Mouse (Mus musculus): ENCODE results near the gene Higd1c.
"Not testable (repeated sequence)": the region's sequence is repeated elsewhere in the genome, so short reads cannot be mapped to it uniquely, and the experiment has no call there.

Gene Higd1c

DNA sequence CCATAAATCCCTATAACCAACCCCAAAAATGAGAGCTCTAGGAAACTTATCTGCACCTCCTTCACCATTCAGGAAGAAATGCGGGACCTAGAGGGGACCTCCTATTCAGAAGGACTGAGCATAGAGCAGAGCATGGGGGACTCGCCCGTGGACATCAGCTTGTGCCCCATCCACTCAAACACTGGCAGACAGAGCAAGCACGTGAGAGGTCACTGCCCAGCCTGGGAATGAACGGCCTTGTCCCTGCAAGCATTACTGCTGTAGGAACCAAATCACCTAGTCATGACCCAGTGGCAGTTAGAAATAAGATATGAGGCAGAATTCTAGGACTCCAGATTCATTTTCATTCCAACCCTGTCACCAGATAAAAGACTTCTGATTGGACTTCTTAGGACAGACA is 47.4 kb downstream of the Higd1c start:
- DNase-seq (ENCODE audit: low spot score in 2 of 2): no peak

DNA sequence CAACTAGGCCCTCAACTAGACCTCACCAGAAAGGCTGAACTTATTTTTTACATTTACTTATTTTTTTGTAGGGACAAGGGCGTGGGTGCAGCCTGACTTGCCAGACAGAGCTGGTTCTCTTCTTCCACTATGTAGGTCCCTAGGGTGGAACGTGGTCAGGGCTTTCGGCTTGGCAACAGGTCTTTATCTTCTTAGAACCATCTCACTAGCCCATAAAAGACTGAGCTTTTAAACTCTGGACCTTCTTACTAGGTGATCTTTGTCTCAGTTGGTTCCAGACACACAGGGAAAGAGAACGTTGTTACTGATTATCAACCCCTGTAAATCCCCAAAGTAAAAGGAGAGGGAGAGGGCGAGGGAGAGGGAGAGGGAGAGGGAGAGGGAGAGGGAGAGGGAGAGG is 49.0 kb downstream of the Higd1c start:
- DNase-seq (ENCODE audit: low spot score in 2 of 2): no peak

DNA sequence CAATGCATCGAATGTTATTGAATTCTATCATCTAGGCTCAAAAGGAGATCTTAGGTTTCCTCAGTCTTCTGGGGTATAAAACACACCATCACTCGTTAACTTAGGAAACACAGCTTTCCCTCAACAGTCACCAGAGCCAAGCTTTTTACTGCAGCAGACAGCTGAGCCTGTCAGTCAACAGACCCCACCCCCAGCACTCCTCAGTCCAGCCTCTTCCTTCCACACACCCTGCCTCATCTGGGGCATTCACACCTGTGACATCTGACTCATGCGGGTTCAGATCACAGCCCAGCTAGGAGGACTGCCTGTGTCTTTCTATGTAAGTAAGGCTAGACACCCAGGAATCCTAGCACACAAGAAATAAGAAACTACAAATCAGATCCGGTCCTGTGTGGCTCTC is 49.7 kb downstream of the Higd1c start:
- DNase-seq (ENCODE audit: low spot score in 2 of 2): no peak

DNA sequence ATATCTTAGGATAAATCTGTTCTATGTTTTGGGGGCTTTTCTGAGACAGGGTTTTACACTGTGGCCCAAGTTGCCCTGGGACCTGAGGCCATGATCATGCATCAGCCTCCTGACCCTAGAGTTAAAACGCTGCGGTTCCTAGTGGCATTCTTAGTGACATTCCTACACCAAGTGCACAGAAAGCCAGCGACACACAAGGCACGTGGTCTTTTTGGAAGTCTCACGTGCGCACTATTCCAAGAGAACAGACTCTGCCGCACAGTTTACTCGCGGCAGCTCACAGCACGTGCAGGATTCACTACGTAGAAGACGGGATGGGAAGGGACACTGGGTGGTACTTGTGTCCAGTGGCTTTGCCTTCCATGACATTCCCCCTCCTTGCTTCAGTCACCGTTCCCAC is 50.6 kb downstream of the Higd1c start:
- DNase-seq (ENCODE audit: low spot score in 2 of 2): no peak

DNA sequence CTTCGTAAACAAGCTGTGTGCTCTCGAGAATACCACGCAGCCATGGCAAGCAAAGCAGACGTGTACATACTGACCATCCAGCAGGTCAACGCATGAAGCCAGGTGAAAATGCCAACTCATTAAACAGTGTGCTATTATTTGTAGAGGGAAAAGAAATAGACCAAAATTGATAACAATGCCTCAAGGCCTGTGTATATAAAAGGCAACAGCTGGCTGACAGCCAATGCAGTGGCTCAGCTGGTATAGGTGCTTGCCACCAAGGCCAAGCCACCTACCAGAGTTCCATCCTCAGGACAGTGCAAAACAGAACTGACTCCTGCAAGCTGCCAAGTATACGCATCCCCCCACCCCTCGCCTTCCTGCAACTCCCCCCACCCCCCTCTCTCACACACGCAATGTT is 51.3 kb downstream of the Higd1c start:
- no peak for DNase-seq (ENCODE audit: low spot score in 2 of 2)

DNA sequence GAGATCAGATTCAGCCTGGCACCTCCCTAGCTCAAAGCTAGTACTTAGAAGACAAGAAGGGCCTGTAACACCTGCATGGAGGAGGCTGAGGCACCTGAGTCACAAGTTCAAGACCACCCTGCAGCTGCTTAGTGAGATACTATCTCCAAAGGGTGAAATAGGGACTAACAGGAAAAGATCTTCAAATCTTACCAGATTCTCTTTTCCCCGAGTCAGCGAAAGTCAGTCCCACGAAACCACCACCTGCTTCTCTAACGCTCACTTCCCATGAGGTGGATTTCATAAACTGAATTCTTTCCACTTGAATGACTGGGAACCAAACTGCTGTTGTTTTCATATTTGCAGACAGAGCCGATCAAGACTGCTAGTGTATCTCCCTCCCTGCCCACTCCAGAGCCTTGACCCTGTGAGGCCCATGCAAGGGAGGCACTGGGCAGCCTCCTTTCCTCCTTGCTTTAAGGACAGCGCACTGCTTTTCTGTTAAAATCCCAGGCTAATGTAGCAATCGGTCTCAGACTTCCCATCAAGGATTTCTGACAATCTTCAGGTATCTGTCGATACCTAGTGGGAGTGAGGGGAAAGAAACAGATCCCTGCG is 53.6 kb downstream of the Higd1c start:
- DNase-seq (ENCODE audit: low spot score in 2 of 2): no peak

DNA sequence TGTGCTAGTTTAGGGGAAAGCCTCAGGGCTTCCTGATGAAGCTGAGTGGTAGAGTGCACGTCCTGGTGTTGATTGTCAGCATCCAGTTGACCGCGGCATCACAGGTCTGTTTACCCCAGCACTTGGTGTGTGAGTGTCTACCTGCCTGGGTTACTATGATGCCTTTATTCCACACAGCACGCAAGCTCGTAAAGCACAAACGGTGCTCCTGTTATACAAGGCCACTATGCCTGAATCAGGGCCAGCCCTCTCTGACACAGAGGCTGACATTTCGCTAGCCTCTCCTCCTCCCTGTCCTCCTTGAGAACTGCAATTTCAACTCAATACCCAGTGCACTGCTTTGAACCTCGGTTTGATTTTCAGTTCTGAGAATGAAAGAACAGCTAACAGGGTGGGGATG is 55.0 kb downstream of the Higd1c start:
- DNase-seq (ENCODE audit: low spot score in 2 of 2): no peak

DNA sequence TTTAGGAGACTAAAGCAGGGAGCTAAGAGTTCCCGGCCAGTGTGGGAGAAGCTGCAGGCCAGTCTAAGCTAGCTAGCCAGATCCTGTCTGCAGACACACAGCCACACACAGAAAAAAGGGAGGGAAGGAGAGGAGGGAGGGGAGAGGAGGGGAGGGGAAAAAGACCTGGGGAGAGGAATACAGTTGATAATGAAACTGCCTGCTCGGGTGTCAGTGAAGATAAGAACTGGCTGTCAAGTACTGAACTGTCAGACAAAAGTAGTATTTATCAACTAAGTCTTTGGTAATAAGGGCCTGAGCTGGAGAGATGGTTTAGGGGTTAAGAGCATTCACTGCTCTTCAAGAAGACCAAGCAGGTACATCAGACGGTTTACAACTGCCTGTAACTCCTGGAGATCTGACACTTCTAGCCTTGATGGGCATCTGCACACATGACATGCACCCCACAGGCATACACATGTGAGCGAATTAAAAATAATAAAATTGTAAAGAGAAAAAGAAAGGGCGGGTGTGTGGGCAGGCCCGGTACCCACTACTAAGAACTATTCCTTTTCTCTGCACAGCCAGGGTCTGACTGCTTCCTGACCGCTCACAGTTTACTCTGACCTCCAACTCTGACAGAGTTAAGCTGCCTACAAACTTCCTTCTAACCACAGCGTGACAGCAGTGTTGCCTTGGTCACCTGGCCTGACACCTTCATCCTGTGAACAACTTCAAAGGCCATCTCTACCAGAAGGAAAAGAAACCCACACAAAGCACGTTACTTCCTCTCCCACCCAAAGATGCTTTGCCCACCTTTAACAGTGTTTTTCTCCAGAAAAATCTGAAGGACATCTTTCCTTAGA is 55.8 kb downstream of the Higd1c start:
- DNase-seq (ENCODE audit: low spot score in 2 of 2): no peak

DNA sequence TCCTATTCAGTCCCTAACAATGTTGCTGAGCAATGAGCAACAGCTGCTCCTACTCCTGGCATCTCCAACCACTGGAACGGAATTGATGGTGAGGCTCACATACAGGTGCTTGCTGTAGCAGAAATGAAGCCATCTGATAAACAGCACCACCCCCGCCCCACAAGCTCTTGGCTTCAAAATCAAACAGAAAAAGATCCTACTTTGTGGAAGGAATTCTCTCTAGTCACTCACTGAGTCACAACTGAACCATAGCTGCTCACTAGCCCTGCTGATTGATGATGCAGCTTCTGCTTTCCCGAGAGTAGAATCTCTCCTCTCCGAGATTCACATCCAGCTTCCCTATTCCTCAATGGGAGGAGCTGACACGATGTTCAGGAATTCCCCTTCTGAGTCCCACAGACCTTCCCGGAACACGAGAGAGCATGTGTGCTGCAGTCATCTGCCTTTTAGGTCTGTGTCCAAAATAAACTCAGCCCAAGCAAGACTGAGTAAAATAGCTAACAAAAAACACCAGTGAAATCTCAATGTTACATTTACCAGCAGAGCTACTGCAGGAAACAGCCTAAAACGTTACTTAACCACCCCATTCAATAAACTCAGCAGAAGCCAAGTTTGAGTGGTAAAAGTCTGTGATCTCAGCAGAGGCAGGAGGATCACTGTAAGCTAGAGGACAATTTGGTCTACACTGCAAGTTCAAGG is 56.9 kb downstream of the Higd1c start:
- no peak for DNase-seq (ENCODE audit: low spot score in 2 of 2)

DNA sequence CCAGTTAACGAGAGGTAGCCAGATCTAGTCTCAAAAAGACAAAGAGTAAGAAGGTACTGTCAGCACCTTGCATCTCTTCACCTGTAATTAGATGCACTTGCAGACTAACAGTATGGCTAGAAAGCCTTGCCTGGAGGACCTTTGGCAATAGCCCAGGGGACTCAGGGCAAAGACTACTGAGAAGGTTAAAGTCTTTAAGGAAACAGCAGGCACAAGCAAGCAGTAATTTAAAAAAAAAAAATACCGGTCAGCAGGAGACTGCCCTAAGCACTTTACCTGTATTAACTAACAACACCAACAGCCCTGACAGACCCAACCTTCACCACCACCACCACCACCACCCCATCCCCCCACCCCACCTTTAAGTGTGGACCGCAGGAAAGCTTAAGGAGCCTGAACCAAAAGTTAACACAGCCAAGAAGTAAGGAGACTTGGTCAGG is 57.4 kb downstream of the Higd1c start, which contains the start of gene Gm5475:
Gm5475 (plus strand) TSS at position 390 of the 440 bp plus-strand sequence.
- DNase-seq (ENCODE audit: low spot score in 2 of 2): not testable (repeated sequence)

DNA sequence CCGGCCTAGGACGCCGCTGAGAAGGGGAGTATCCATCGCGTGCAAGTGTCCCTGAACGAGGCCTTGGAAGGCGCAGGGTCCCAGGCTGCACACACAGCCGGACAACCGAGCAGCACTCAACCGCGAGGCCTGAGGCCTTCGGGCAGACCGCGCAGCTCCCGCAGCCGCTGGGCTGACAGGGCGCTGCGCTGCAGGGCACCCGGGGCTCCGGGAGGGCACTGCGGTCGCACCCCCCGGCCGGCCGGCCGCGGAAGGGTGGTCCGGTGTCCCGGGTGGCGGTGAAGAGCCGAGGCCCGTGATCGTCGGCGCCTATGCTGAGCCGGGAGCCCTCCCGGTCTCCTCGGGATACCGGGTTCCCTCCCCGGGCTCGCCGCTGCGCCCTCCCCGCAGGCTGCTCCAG is 58.1 kb downstream of the Higd1c start:
- no peak for DNase-seq (ENCODE audit: low spot score in 2 of 2)

DNA sequence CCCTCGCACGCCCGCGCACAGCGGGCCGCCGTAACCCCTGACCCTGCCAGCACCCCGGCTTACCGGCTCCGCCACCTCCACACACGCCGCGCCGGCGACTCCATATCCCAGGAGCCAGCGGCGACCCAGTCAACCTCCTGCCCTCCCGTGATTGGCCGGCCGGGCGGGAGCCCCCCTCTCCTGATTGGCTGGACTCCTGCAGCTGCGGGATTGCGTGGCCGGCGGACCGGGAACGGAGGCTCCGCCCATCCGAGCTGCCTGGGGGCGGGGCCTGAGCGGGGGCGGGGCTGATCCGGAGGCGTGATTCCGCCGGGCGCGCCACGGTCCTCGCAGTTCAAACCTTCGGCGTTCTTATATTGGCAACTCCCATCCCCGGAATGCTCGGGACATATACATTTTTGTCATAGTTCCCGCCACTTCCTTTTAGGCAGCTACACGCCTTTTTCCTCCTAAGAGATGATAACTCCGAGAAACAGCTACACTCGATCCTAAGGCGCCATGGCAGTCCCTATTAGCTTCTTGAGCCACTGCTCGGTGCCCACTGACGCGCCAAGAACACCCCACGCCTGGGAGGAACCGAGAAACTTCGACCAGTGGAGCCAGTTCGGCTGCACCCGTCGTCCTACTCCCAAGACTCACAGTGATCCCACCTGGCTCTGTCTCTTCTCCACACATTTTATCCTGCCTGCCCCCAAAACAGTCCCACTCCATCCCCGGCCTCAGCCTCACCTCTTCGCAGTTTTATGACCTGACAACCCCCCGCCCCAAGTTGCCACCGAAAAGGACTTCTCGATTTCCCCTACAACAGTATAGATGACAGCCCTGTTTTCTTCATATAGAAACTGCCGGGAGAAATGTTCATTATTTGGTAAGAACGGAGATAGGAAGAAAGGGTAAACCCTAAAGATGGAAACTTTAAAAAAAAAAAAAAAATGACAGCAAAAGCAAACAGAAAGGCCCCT is 58.8 kb downstream of the Higd1c start:
- peak; percentile 96 to 97 for DNase-seq (ENCODE audit: low spot score in 2 of 2)

DNA sequence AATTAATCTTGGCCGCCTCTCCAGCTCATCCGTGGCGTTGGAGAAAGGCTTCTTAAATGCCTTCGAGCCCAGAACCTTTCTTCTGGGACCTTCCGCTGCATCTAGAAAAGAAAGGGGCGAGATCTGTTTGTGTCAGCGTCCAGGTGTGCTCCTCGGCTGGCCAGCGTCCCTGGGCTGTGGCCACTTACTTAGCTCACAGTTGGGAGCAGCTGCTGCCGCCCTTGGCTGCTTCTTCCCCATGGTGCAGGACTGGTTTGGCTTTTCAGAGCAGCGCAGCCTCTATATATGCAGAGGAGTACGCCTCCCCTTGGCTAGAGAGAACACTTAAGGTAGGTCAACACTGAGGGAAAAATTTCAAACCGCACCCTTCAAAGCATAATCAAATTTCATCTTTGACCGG is 59.6 kb downstream of the Higd1c start:
- DNase-seq (ENCODE audit: low spot score in 2 of 2): no peak

DNA sequence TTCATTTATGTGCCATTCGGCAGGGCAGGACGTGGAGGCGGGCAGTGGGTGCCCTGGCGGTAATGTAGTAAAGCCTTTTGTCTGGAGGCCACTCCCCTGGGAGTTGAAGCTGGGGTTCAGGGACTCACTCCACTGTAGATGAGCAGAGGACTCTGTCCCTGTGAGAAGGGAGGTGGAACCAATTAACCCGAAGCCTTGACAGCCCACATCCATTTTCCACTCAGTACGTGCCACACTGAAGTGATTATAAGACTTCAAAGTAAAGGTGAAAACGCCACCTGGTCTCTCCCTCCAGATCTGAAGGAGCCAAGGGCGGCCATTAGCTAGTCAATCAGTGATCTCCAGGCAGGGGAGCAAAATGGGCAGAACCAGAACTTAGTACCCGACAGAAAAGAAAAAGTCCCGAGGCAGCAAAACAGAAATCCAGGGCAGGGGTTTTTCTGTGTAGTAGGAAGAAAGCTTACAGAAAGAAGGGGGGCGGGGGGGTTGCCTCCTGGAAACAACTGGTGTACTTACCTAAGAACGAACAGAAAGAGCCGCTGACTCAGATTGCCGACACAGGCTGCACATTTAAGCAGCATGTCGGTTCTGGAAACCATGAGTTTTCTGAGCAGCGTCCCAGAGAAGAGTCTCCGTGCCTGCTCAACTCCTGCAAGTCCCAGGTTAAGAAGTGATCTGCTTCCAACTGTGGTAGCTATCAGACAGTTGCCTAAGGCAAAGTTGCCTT is 60.2 kb downstream of the Higd1c start, which contains the start of gene Slc11a2:
Slc11a2 (minus strand) TSS at position 677 of the 727 bp plus-strand sequence.
- DNase-seq (ENCODE audit: low spot score in 2 of 2): no peak

DNA sequence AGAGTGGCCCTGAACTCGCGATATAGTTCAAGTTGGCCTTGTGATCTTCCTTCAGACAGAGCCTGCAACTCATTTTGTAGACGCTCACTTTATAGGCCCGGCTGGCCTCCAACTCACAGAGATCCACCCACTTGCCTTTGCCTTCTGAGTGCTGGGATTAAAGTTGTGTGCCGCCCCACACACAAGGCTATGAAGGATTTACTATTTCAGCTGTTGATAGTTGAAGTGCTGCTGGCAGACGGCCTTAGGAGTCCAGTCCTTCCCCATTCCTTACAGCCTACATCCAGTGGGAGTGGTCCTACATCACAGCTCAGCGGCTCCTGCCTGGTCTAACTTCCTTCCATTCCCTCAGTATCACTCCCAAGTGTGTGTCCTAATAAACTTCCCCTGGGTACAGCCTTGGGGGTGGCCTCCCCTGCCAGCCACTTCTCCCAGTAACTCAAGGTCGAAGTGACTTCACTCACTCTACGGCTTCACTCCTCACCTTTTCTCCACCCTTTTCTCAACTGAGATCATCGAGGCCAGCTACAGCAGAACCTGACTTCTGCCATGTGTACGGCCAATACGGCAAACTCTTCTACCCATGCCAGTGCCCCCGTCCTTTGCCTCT is 64.1 kb downstream of the Higd1c start:
- peak; percentile 64 to 66 for DNase-seq (ENCODE audit: low spot score in 2 of 2)

DNA sequence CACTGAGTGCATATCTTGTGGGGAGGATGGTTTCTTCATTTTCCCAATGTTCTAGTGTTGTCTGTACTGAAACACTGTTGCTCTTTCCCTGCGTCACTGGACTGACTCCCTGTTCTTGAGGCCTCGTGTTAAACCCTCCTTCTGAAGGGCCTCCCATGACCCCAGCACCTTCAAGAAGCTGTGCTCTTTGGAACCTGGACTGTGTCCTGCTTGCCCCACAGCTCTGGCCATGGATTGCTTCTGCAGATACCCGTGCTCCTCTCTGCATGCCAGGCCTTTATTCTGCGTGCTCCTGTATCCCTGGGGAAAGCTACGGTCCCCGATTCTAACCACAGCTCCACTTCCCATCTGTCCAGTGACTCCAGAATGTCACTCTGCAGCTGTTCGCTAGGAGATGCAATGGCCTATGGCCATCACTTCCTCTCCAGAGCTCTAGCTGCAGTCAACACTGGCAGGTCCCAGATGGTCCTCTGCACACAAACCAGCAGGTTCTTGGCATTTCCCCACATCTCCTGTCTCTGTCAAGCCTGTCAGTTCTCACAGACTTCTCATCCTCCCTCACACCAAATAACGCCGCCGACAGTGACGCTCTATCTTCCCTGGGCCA is 65.7 kb downstream of the Higd1c start:
- no peak for DNase-seq (ENCODE audit: low spot score in 2 of 2)

DNA sequence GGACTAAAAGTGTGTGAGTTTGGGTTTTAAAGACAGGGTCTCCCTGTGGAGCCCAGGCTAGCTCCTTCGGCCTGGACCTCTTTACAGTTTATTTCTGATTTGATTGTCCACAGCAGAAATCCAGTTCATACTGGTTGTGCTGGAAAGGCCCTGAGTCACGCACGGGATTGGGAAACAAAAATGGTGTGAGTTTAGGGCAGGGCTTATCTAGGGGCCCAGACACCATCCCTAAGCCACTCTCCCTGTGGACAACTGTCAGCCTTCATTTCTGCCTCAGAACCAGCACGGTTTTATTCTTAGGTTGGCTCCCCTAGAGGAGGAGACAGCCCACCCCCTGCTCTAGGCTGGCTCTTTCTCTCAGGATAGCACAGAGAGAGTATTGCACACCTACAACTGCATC is 68.9 kb downstream of the Higd1c start:
- no peak for DNase-seq (ENCODE audit: low spot score in 2 of 2)

Measured in urinary bladder, postnatal 4 days (tissue).